14 mouse cellular contexts compared by ENCODE assay signal in the genomic region with DNA sequence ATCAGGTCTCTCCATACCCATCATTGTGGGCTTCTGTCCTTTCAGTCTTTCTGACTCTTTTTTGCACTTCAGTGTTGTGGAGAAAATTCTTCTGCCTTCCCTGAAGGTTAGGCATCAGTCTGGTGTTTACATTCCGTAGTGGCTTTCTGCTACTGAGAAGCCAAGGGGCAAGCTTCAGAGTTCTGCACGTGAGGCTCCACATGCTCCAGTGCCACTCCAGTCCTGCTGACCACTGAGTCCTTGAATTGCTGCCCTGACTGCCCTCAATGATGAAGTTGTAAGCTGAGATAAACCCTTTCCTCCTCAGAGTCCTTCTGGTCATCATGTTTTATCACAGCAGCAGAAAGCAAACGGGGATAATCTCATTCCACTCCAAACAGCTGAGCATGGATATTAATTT. TPM values are rescaled to one million over a fixed set of nuclear protein-coding genes. Genes with fewer than 3 reads are reported as not detected.
DNase-seq lines count a peak whose midpoint lies in the region.
"Had no signal": no experiment of that assay in that cellular context is flagged by ENCODE, and none has a peak within 500 bp of the region (broad histone marks: within the 10 kb centered on the region; RNA-seq: fewer than 3 reads in every experiment).

No protein-coding gene starts in this region.

- peak; percentile 25 for DNase-seq in kidney, adult 18-20 months
- DNase-seq in kidney, postnatal 14 days = no peak
- DNase-seq in adrenal gland, adult 18-20 months (ENCODE audit: low spot score in 2 of 2) = peak; percentile 25 to 29
- peak; percentile 57 for DNase-seq in adrenal gland, postnatal 14 days
- peak; percentile 51 to 54 for DNase-seq in kidney, postnatal 36 days
- DNase-seq in spleen, adult 12 weeks (ENCODE audit: low spot score) = no peak
- no peak for DNase-seq in gastrocnemius, postnatal 14 days
- DNase-seq: cerebellum, adult 18-20 months; cerebellum, postnatal 14 days; heart, postnatal 36 days; right cerebral cortex, adult 18-20 months; right cerebral cortex, postnatal 4 days; thymus, adult 18-20 months; thymus, postnatal 4 days had no signal

- intact Hi-C loops in gastrocnemius, postnatal 14 days (cut with DNase I; ENCODE audit: low total_unique reads) = no loop called here

RNA-seq across cellular contexts. Expression of a gene that starts 24.4 kb away (rescaled TPM):
- 10 to 100 TPM; 33.8 to 34.7 TPM for total RNA-seq in adrenal gland, adult 18-20 months (2021)
- 28.5 and 30.6 TPM in 2 replicates for total RNA-seq in adrenal gland, postnatal 14 days (2021)
- total RNA-seq in gastrocnemius, postnatal 14 days (2021) = 10 to 100 TPM; 18.2 to 19.1 TPM

RNA-seq across cellular contexts. Expression of a gene that starts 28.9 kb away (rescaled TPM):
- total RNA-seq in adrenal gland, adult 18-20 months (2021) = 10 to 100 TPM; 72.9 to 92.6 TPM
- total RNA-seq in adrenal gland, postnatal 14 days (2021) = 72.6 and 78.7 TPM in 2 replicates
- 10 to 100 TPM; 58.8 to 64.5 TPM for total RNA-seq in gastrocnemius, postnatal 14 days (2021)

Comparison
In these comparisons a context has a peak if more than half of its experiments do, and no peak if none do; other contexts are left out.
1. DNase-seq: peak in kidney, adult 18-20 months (single experiment), adrenal gland, adult 18-20 months (2 of 2), adrenal gland, postnatal 14 days (single experiment) and kidney, postnatal 36 days (2 of 2); none in kidney, postnatal 14 days (single experiment), spleen, adult 12 weeks (single experiment) and gastrocnemius, postnatal 14 days (single experiment).